Mouse (Mus musculus) heart, embryonic 12.5 days (tissue): ENCODE data around the gene Gpr142. TPM values are rescaled to one million over a fixed set of nuclear protein-coding genes. Genes with fewer than 3 reads are reported as not detected.

Experiments
- ATAC-seq: fragments of 200-750 bp; cut with Nextera tagmentation; 2 replicates; pipeline ENCODE4 v1.8.0; 2017; ENCODE audit warnings: moderate TSS enrichment, moderate library complexity; ENCODE audit not compliant: insufficient number of reproducible peaks, low FRiP score
- H3K27ac ChIP-seq: fragments of 300-500 bp; sonication (generic); 2 replicates; pipeline ENCODE4 v1.5.1; 2016; ENCODE audit warnings: mild to moderate bottlenecking, moderate library complexity; ENCODE audit not compliant: poor library complexity, severe bottlenecking
- H3K27me3 ChIP-seq: fragments of 300-500 bp; sonication (generic); replicated peaks from 2 replicates; pipeline ENCODE4 v1.6.1; 2016; ENCODE audit warnings: mild to moderate bottlenecking, moderate library complexity
- H3K36me3 ChIP-seq: fragments of 300-500 bp; sonication (generic); 2 replicates; pipeline ENCODE4 v1.6.1; 2016; ENCODE audit warnings: mild to moderate bottlenecking, moderate library complexity
- H3K4me1 ChIP-seq: fragments of 300-500 bp; sonication (generic); replicated peaks from 2 replicates; pipeline ENCODE4 v1.6.1; 2016; ENCODE audit warnings: mild to moderate bottlenecking
- H3K4me2 ChIP-seq: fragments of 300-500 bp; sonication (generic); 2 replicates; pipeline ENCODE4 v1.6.1; 2016; ENCODE audit warnings: mild to moderate bottlenecking, moderate library complexity
- H3K4me3 ChIP-seq: fragments of 300-500 bp; sonication (generic); 2 replicates; pipeline ENCODE4 v1.5.1; 2016; ENCODE audit warnings: mild to moderate bottlenecking
- H3K9ac ChIP-seq: fragments of 300-500 bp; sonication (generic); 2 replicates; pipeline ENCODE4 v1.6.1; 2016; ENCODE audit warnings: mild to moderate bottlenecking, moderate library complexity
- H3K9me3 ChIP-seq: fragments of 300-500 bp; sonication (generic); replicated peaks from 2 replicates; pipeline ENCODE4 v1.6.1; 2016; ENCODE audit warnings: mild to moderate bottlenecking, moderate library complexity
- whole genome bisulfite sequencing: fragments of 180-500 bp; shearing (Covaris S2); methylation state at CpG from one replicate; pipeline ENCODE4 v1.1.7; 2016; 5-methylcytosine and 5-hydroxymethylcytosine counted together
- polyA plus RNA-seq: library from polyadenylated mRNA; unstranded; fragments of >200 nt; fragmentation: Nextera tagmentation; extraction: Ambion mirVana; gene quantifications from 2 replicates; pipeline ENCODE4 v1.2.1, GENCODE M21; 2016

Gpr142 gene
- polyA plus RNA-seq, 1 experiment from 2014 or later: not detected

DNA sequence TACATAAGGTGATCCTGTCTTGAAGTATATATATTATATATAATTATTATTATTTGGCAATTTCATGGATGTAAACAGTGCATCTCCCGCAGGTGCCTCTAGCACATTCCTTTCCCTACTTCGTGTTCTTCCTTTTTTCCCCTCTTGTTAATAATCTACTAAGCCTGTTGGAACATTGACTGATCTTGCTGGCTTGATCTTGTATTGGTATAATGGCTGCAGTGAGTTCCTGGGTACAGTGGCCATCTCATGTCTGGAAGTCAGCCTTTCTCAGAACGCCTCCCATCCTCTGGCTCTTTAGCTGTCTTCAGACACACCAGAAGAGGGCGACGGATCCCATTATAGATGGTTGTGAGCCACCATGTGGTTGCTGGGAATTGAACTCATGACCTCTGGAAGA is 57.4 kb downstream of the Gpr142 start:
- H3K4me2 ChIP-seq: no peak overlapping the region

More for the DNA sequence above, 57.4 kb downstream of the Gpr142 start:
- ATAC-seq: no peak
- no peaks in the 10 kb centered on the region for H3K36me3 ChIP-seq
- H3K9ac ChIP-seq: no peak overlapping the region
- H3K4me1 ChIP-seq: peaks cover 10% of the 10 kb centered on the region
- H3K27ac ChIP-seq: no peak overlapping the region
- H3K27me3 ChIP-seq: no peaks in the 10 kb centered on the region
- no peak overlapping the region for H3K4me3 ChIP-seq
- no peaks in the 10 kb centered on the region for H3K9me3 ChIP-seq
- WGBS: 86% methylated on average over 5 of the region's 5 CpGs

Other genes with a start within 250 kb of the Gpr142 start
- 785 and 816 TPM in 2 replicates for gene Rpl38, start 130.4 kb upstream of the Gpr142 start, polyA plus RNA-seq
- gene Ttyh2, start 123.5 kb upstream of the Gpr142 start, polyA plus RNA-seq: 5.5 and 5.9 TPM in 2 replicates
- gene Dnaic2, start 71.5 kb upstream of the Gpr142 start, polyA plus RNA-seq: 0.27 and 0.32 TPM in 2 replicates
- 0.32 TPM in 1 of 2 replicates, not detected in the other for gene Kif19a, start 33.5 kb upstream of the Gpr142 start, polyA plus RNA-seq
- 0.18 TPM in 1 of 2 replicates, not detected in the other for gene Btbd17, start 3.0 kb upstream of the Gpr142 start, polyA plus RNA-seq
- 26.6 and 26.7 TPM in 2 replicates for gene Gprc5c, start 52.2 kb downstream of the Gpr142 start, polyA plus RNA-seq
- 0.40 and 0.41 TPM in 2 replicates for gene Cd300a, start 91.1 kb downstream of the Gpr142 start, polyA plus RNA-seq
- gene Cd300lb, start 135.5 kb downstream of the Gpr142 start, polyA plus RNA-seq: 0.89 and 0.98 TPM in 2 replicates
- not detected in 2 replicates for gene Cd300c, start 170.2 kb downstream of the Gpr142 start, polyA plus RNA-seq
- gene Cd300ld, start 191.0 kb downstream of the Gpr142 start, polyA plus RNA-seq: not detected in 2 replicates
- 0.42 and 0.87 TPM in 2 replicates for gene Cd300c2, start 203.0 kb downstream of the Gpr142 start, polyA plus RNA-seq
- not detected in 2 replicates for gene Cd300ld2, start 217.3 kb downstream of the Gpr142 start, polyA plus RNA-seq
- gene Cd300ld4, start 228.1 kb downstream of the Gpr142 start, polyA plus RNA-seq: not detected in 2 replicates
- not detected in 2 replicates for gene Cd300ld5, start 238.8 kb downstream of the Gpr142 start, polyA plus RNA-seq
- not detected in 2 replicates for gene Cd300ld3, start 249.5 kb downstream of the Gpr142 start, polyA plus RNA-seq